Mouse (Mus musculus) liver, embryonic 16.5 days (tissue): ENCODE data around the gene Itga9. TPM values are rescaled to one million over a fixed set of nuclear protein-coding genes. Genes with fewer than 3 reads are reported as not detected.

Source experiments
- ATAC-seq: fragments of 200-750 bp; cut with Nextera tagmentation; 2 replicates; pipeline ENCODE4 v1.8.0; 2017; ENCODE audit warnings: low read depth, mild to moderate bottlenecking, moderate number of reproducible peaks, moderate library complexity
- H3K27ac ChIP-seq: fragments of 300-500 bp; sonication (generic); 2 replicates; pipeline ENCODE4 v1.5.1; 2014; ENCODE audit warnings: mild to moderate bottlenecking, low read length
- H3K27me3 ChIP-seq: fragments of 300-500 bp; sonication (generic); 2 replicates; pipeline ENCODE4 v1.6.1; 2014; ENCODE audit warnings: low read depth, low read length, mixed read lengths; ENCODE audit not compliant: control insufficient read depth, insufficient read depth
- H3K36me3 ChIP-seq: fragments of 300-500 bp; sonication (generic); 2 replicates; pipeline ENCODE4 v1.6.1; 2014; ENCODE audit warnings: mild to moderate bottlenecking; ENCODE audit not compliant: control insufficient read depth, insufficient read depth
- H3K4me1 ChIP-seq: fragments of 300-500 bp; sonication (generic); 2 replicates; pipeline ENCODE4 v1.6.1; 2014; ENCODE audit warnings: low read depth, low read length, mixed read lengths; ENCODE audit not compliant: control insufficient read depth
- H3K4me2 ChIP-seq: fragments of 300-500 bp; sonication (generic); 2 replicates; pipeline ENCODE4 v1.6.1; 2014; ENCODE audit warnings: low read depth, low read length, mixed read lengths
- H3K4me3 ChIP-seq: fragments of 300-500 bp; sonication (generic); 2 replicates; pipeline ENCODE4 v1.5.1; 2014; ENCODE audit warnings: low read depth, mild to moderate bottlenecking, low read length
- H3K9ac ChIP-seq: fragments of 300-500 bp; sonication (generic); 2 replicates; pipeline ENCODE4 v1.6.1; 2014; ENCODE audit warnings: low read depth, low read length
- H3K9me3 ChIP-seq: fragments of 300-500 bp; sonication (generic); replicated peaks from 2 replicates; pipeline ENCODE4 v1.6.1; 2016; ENCODE audit warnings: low read length; ENCODE audit not compliant: control insufficient read depth
- WGBS: fragments of 180-500 bp; shearing (Covaris S2); extraction: QIAGEN DNeasy Blood & Tissue Kit; methylation state at CpG from one replicate; pipeline ENCODE4 v1.1.7; 2014; ENCODE audit not compliant: insufficient replicate concordance; 5-methylcytosine and 5-hydroxymethylcytosine counted together
- polyA plus RNA-seq: library from polyadenylated mRNA; unstranded; fragments of >200 nt; fragmentation: Nextera tagmentation; extraction: Ambion mirVana; gene quantifications from 2 replicates; pipeline ENCODE4 v1.2.1, GENCODE M21; 2015

The Itga9 gene
- polyA plus RNA-seq, 1 experiment from 2014 or later = 1.4 TPM

GRCm38 (mm10) chr9:118942030-118942429 is 335.5 kb downstream of the Itga9 start:
- Histone ChIP-seq H3K27me3 (no peaks in the 10 kb centered on the region), H3K4me3 (no peak overlapping the region), H3K4me2 (no peak overlapping the region), H3K9ac (no peak overlapping the region), H3K9me3 (no peaks in the 10 kb centered on the region), H3K27ac (no peak overlapping the region), H3K4me1 (peaks cover 2% of the 10 kb centered on the region; the same call in 1 of the 2 replicates), H3K36me3 (no peaks in the 10 kb centered on the region)
- WGBS = 74% methylated on average over 4 of the region's 4 CpGs
- ATAC-seq = no peak

- H3K4me2 ChIP-seq = no peak overlapping the region
- H3K4me3 ChIP-seq = no peak overlapping the region
- H3K36me3 ChIP-seq = no peaks in the 10 kb centered on the region
- no peak overlapping the region for H3K9ac ChIP-seq
- ATAC-seq = no peak
- no peaks in the 10 kb centered on the region for H3K9me3 ChIP-seq
- WGBS = 24% methylated on average over 5 of the region's 5 CpGs
- no peaks in the 10 kb centered on the region for H3K27me3 ChIP-seq
- H3K27ac ChIP-seq = no peak overlapping the region
- peaks cover 2% of the 10 kb centered on the region; the same call in 1 of the 2 replicates for H3K4me1 ChIP-seq
These were observed 337.5 kb downstream of the Itga9 start for GRCm38 (mm10) chr9:118943941-118944340.

- no peak overlapping the region for H3K4me2 ChIP-seq
- no peak overlapping the region for H3K27ac ChIP-seq
- no peak for ATAC-seq
- no peaks in the 10 kb centered on the region for H3K9me3 ChIP-seq
- no peak overlapping the region for H3K4me3 ChIP-seq
- no peak overlapping the region for H3K9ac ChIP-seq
- H3K36me3 ChIP-seq = no peaks in the 10 kb centered on the region
- no peaks in the 10 kb centered on the region for H3K27me3 ChIP-seq
- WGBS = 22% methylated on average over 12 of the region's 12 CpGs
- H3K4me1 ChIP-seq = peaks cover 2% of the 10 kb centered on the region; the same call in 1 of the 2 replicates
These were observed 337.9 kb downstream of the Itga9 start for GRCm38 (mm10) chr9:118944388-118944787.

GRCm38 (mm10) chr9:118948486-118948885 is 342.0 kb downstream of the Itga9 start:
- H3K9me3 ChIP-seq = no peaks in the 10 kb centered on the region
- no peak overlapping the region for H3K4me2 ChIP-seq
- WGBS = 71% methylated on average over 5 of the region's 5 CpGs
- no peak overlapping the region for H3K9ac ChIP-seq
- no peaks in the 10 kb centered on the region for H3K36me3 ChIP-seq
- H3K4me1 ChIP-seq = peaks cover 5% of the 10 kb centered on the region
- no peak overlapping the region for H3K27ac ChIP-seq
- no peaks in the 10 kb centered on the region for H3K27me3 ChIP-seq
- H3K4me3 ChIP-seq = no peak overlapping the region
- no peak for ATAC-seq

- Histone ChIP-seq H3K27me3 (no peaks in the 10 kb centered on the region), H3K36me3 (no peaks in the 10 kb centered on the region), H3K4me1 (peaks cover 4% of the 10 kb centered on the region), H3K9ac (no peak overlapping the region), H3K9me3 (no peaks in the 10 kb centered on the region), H3K27ac (no peak overlapping the region), H3K4me2 (no peak overlapping the region), H3K4me3 (no peak overlapping the region)
- 68% methylated on average over 8 of the region's 8 CpGs for WGBS
- ATAC-seq = no peak
These were observed 342.6 kb downstream of the Itga9 start for GRCm38 (mm10) chr9:118949124-118949523.

GRCm38 (mm10) chr9:118949654-118950053 is 343.2 kb downstream of the Itga9 start:
- no peak overlapping the region for H3K9ac ChIP-seq

GRCm38 (mm10) chr9:118950061-118950460 is 343.6 kb downstream of the Itga9 start:
- H3K4me3 ChIP-seq = no peak overlapping the region
- peaks cover 3% of the 10 kb centered on the region for H3K4me1 ChIP-seq
- no peak overlapping the region for H3K27ac ChIP-seq
- WGBS = 53% methylated on average over 10 of the region's 10 CpGs
- H3K36me3 ChIP-seq = no peaks in the 10 kb centered on the region
- no peaks in the 10 kb centered on the region for H3K27me3 ChIP-seq
- no peaks in the 10 kb centered on the region for H3K9me3 ChIP-seq
- no peak overlapping the region for H3K4me2 ChIP-seq
- no peak overlapping the region for H3K9ac ChIP-seq
- ATAC-seq = no peak

More at GRCm38 (mm10) chr9:118949654-118950053, 343.2 kb downstream of the Itga9 start:
- Histone ChIP-seq H3K4me3 (no peak overlapping the region), H3K36me3 (no peaks in the 10 kb centered on the region), H3K9me3 (no peaks in the 10 kb centered on the region), H3K4me1 (peaks cover 3% of the 10 kb centered on the region), H3K4me2 (no peak overlapping the region), H3K27me3 (no peaks in the 10 kb centered on the region), H3K27ac (no peak overlapping the region)
- ATAC-seq = no peak
- WGBS = 77% methylated on average over 4 of the region's 4 CpGs

Other genes with a start within 250 kb of the Itga9 start
- gene Eomes, start 128.5 kb upstream of the Itga9 start, polyA plus RNA-seq = 0.06 TPM in 1 of 2 replicates, not detected in the other
- gene Golga4, start 100.4 kb upstream of the Itga9 start, polyA plus RNA-seq = 13.3 and 13.7 TPM in 2 replicates